Mouse (Mus musculus): ENCODE results near the gene Acsm2. TPM values are rescaled to one million over a fixed set of nuclear protein-coding genes. Genes with fewer than 3 reads are reported as not detected.

Gene Acsm2
- polyA plus RNA-seq, 1 experiment from 2014 or later = not detected

- ATAC-seq (replicated peaks; ENCODE audit: low FRiP score) = no peak
- H3K9me3 ChIP-seq (ENCODE audit: control insufficient read depth, low read length) = no peaks in the 10 kb centered on the region
- H3K4me2 ChIP-seq (ENCODE audit: low read depth, low read length, severe bottlenecking) = no peak within 1 kb of the TSS
- DNase-seq (ENCODE audit: low spot score) = no peak
- H3K4me3 ChIP-seq (ENCODE audit: low read depth, low read length) = no peak within 1 kb of the TSS
- no peak within 1 kb of the TSS for H3K9ac ChIP-seq (ENCODE audit: low read length)
- no peaks in the 10 kb centered on the region for H3K27me3 ChIP-seq (ENCODE audit: control insufficient read depth, insufficient read depth, low read length)
- 83% methylated on average over 4 of the region's 4 CpGs for WGBS
- H3K36me3 ChIP-seq (ENCODE audit: control insufficient read depth, insufficient read depth, low read length) = no peaks in the 10 kb centered on the region
- no peaks in the 10 kb centered on the region; the same call in 1 of the 2 replicates for H3K4me1 ChIP-seq (replicated peaks; ENCODE audit: control insufficient read depth, insufficient read depth, low read length)
- no peak within 1 kb of the TSS for H3K27ac ChIP-seq (ENCODE audit: low read depth, low read length)
Observed at GRCm38 (mm10) chr7:119523389-119523788, 30.8 kb upstream of the Acsm2 start, which contains the start of gene Pdilt. TSS of gene Pdilt (minus strand) at chr7:119523489.

DNA sequence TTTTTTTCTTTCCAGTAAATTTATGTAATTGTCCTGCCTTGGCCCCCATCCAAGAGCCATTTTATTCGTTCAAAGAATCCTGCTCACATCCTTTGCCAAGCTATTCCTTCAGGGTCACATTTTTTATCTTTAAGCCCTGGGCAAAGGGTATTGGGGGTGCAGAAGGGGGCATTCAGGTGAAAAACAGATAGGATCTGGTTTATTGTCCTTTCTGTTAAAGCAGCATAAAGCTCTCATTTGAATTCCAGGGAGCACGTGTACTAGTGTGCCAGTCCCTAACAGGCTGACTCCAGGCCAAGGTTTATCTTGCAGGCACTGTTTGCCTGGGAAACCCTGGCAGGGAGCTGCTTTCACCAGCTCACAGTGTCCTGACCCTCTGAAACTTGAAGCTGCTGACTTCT is 28.3 kb upstream of the Acsm2 start:
- Histone ChIP-seq H3K27me3 (ENCODE audit: control insufficient read depth, insufficient read depth, low read length) (no peaks in the 10 kb centered on the region), H3K36me3 (ENCODE audit: control insufficient read depth, insufficient read depth, low read length) (no peaks in the 10 kb centered on the region), H3K4me3 (ENCODE audit: low read depth, low read length) (no peak overlapping the region), H3K4me2 (ENCODE audit: low read depth, low read length, severe bottlenecking) (no peak overlapping the region), H3K9ac (ENCODE audit: low read length) (no peak overlapping the region), H3K27ac (ENCODE audit: low read depth, low read length) (no peak overlapping the region), H3K4me1 (replicated peaks; ENCODE audit: control insufficient read depth, insufficient read depth, low read length) (no peaks in the 10 kb centered on the region; the same call in 1 of the 2 replicates), H3K9me3 (ENCODE audit: control insufficient read depth, low read length) (no peaks in the 10 kb centered on the region)
- DNase-seq (ENCODE audit: low spot score) = no peak
- no peak for ATAC-seq (replicated peaks; ENCODE audit: low FRiP score)
- WGBS = 61% methylated on average over 2 of the region's 2 CpGs

DNA sequence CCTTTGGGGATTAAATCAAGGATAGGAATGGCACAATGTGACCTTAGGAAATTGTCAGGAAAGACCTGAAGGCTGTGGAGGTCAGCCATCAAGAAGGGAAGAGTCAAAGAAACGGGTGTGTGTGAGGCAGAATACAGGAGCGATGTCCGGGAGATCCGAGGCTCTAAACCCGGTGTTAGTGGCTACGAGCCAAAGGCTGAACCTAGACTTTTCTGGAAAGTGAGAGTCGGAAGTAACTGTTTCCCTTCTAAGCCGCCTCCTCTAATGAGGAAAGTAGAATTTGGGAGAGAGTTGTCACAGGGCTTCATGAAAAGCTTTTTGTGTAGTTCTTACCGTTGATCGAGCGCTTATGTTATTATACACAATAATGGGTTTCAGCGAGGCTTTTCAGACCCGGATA is 27.7 kb upstream of the Acsm2 start:
- no peak overlapping the region for H3K4me3 ChIP-seq (ENCODE audit: low read depth, low read length)
- no peaks in the 10 kb centered on the region for H3K9me3 ChIP-seq (ENCODE audit: control insufficient read depth, low read length)
- 37% methylated on average over 13 of the region's 13 CpGs for WGBS
- H3K9ac ChIP-seq (ENCODE audit: low read length) = no peak overlapping the region
- no peaks in the 10 kb centered on the region for H3K36me3 ChIP-seq (ENCODE audit: control insufficient read depth, insufficient read depth, low read length)
- no peaks in the 10 kb centered on the region for H3K27me3 ChIP-seq (ENCODE audit: control insufficient read depth, insufficient read depth, low read length)
- no peak overlapping the region for H3K27ac ChIP-seq (ENCODE audit: low read depth, low read length)
- DNase-seq (ENCODE audit: low spot score) = no peak
- no peak overlapping the region for H3K4me2 ChIP-seq (ENCODE audit: low read depth, low read length, severe bottlenecking)
- H3K4me1 ChIP-seq (replicated peaks; ENCODE audit: control insufficient read depth, insufficient read depth, low read length) = no peaks in the 10 kb centered on the region; the same call in 1 of the 2 replicates
- ATAC-seq (replicated peaks; ENCODE audit: low FRiP score) = no peak

DNA sequence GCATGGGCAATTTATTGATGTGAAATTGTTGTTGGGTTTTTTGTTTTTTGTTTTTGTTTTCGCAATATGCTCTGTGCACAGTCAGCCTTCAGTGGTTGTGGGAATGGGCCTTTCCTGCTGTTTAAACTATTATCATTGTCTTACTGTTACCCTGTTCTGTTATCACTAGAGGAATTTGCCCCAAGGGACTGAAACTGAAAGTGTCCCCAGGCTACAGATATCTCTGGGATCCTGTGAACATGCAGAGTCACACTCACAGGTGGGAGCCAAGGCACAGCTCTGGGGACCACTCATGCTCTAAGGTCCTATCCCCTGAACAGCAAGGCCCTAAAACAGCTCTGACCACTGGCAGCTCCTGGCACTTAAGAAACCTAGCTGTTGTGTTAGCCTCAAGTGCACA is 27.0 kb upstream of the Acsm2 start:
- H3K27me3 ChIP-seq (ENCODE audit: control insufficient read depth, insufficient read depth, low read length) = no peaks in the 10 kb centered on the region
- no peak overlapping the region for H3K4me3 ChIP-seq (ENCODE audit: low read depth, low read length)
- H3K9me3 ChIP-seq (ENCODE audit: control insufficient read depth, low read length) = no peaks in the 10 kb centered on the region
- ATAC-seq (replicated peaks; ENCODE audit: low FRiP score) (no peak), DNase-seq (ENCODE audit: low spot score) (no peak)
- no peak overlapping the region for H3K4me2 ChIP-seq (ENCODE audit: low read depth, low read length, severe bottlenecking)
- no peak overlapping the region for H3K27ac ChIP-seq (ENCODE audit: low read depth, low read length)
- H3K9ac ChIP-seq (ENCODE audit: low read length) = no peak overlapping the region
- no peaks in the 10 kb centered on the region for H3K36me3 ChIP-seq (ENCODE audit: control insufficient read depth, insufficient read depth, low read length)
- no peaks in the 10 kb centered on the region; the same call in 1 of the 2 replicates for H3K4me1 ChIP-seq (replicated peaks; ENCODE audit: control insufficient read depth, insufficient read depth, low read length)
- WGBS = 96% methylated on average over 1 of the region's 1 CpGs

- Histone ChIP-seq H3K4me3 (ENCODE audit: low read depth, low read length) (no peak overlapping the region), H3K4me1 (replicated peaks; ENCODE audit: control insufficient read depth, insufficient read depth, low read length) (no peaks in the 10 kb centered on the region; the same call in 1 of the 2 replicates), H3K4me2 (ENCODE audit: low read depth, low read length, severe bottlenecking) (no peak overlapping the region), H3K27ac (ENCODE audit: low read depth, low read length) (no peak overlapping the region), H3K27me3 (ENCODE audit: control insufficient read depth, insufficient read depth, low read length) (no peaks in the 10 kb centered on the region), H3K36me3 (ENCODE audit: control insufficient read depth, insufficient read depth, low read length) (no peaks in the 10 kb centered on the region), H3K9ac (ENCODE audit: low read length) (no peak overlapping the region), H3K9me3 (ENCODE audit: control insufficient read depth, low read length) (no peaks in the 10 kb centered on the region)
- no peak for ATAC-seq (replicated peaks; ENCODE audit: low FRiP score)
- DNase-seq (ENCODE audit: low spot score) = no peak
- WGBS = 76% methylated on average over 2 of the region's 2 CpGs
Observed at GRCm38 (mm10) chr7:119527548-119527947, 26.6 kb upstream of the Acsm2 start.

GRCm38 (mm10) chr7:119528617-119529016 is 25.5 kb upstream of the Acsm2 start:
- DNase-seq (ENCODE audit: low spot score) = no peak
- no peak overlapping the region for H3K4me3 ChIP-seq (ENCODE audit: low read depth, low read length)
- no peak overlapping the region for H3K27ac ChIP-seq (ENCODE audit: low read depth, low read length)
- H3K36me3 ChIP-seq (ENCODE audit: control insufficient read depth, insufficient read depth, low read length) = no peaks in the 10 kb centered on the region
- no peaks in the 10 kb centered on the region; the same call in 1 of the 2 replicates for H3K4me1 ChIP-seq (replicated peaks; ENCODE audit: control insufficient read depth, insufficient read depth, low read length)
- no peaks in the 10 kb centered on the region for H3K27me3 ChIP-seq (ENCODE audit: control insufficient read depth, insufficient read depth, low read length)
- WGBS = 77% methylated on average over 7 of the region's 7 CpGs
- no peaks in the 10 kb centered on the region for H3K9me3 ChIP-seq (ENCODE audit: control insufficient read depth, low read length)
- no peak overlapping the region for H3K9ac ChIP-seq (ENCODE audit: low read length)
- ATAC-seq (replicated peaks; ENCODE audit: low FRiP score) = no peak
- no peak overlapping the region for H3K4me2 ChIP-seq (ENCODE audit: low read depth, low read length, severe bottlenecking)

- Histone ChIP-seq H3K4me3 (ENCODE audit: low read depth, low read length) (no peak overlapping the region), H3K4me1 (replicated peaks; ENCODE audit: control insufficient read depth, insufficient read depth, low read length) (no peaks in the 10 kb centered on the region), H3K27me3 (ENCODE audit: control insufficient read depth, insufficient read depth, low read length) (no peaks in the 10 kb centered on the region), H3K36me3 (ENCODE audit: control insufficient read depth, insufficient read depth, low read length) (no peaks in the 10 kb centered on the region), H3K9ac (ENCODE audit: low read length) (no peak overlapping the region), H3K4me2 (ENCODE audit: low read depth, low read length, severe bottlenecking) (no peak overlapping the region), H3K9me3 (ENCODE audit: control insufficient read depth, low read length) (no peaks in the 10 kb centered on the region), H3K27ac (ENCODE audit: low read depth, low read length) (no peak overlapping the region)
- no peak for DNase-seq (ENCODE audit: low spot score)
- WGBS = 70% methylated on average over 1 of the region's 1 CpGs
- ATAC-seq (replicated peaks; ENCODE audit: low FRiP score) = no peak
Observed at GRCm38 (mm10) chr7:119532924-119533323, 21.2 kb upstream of the Acsm2 start.

GRCm38 (mm10) chr7:119534389-119534788 is 19.8 kb upstream of the Acsm2 start:
- no peaks in the 10 kb centered on the region for H3K36me3 ChIP-seq (ENCODE audit: control insufficient read depth, insufficient read depth, low read length)
- H3K9ac ChIP-seq (ENCODE audit: low read length) = no peak overlapping the region
- no peak for ATAC-seq (replicated peaks; ENCODE audit: low FRiP score)
- H3K27me3 ChIP-seq (ENCODE audit: control insufficient read depth, insufficient read depth, low read length) = no peaks in the 10 kb centered on the region
- no peak for DNase-seq (ENCODE audit: low spot score)
- H3K4me1 ChIP-seq (replicated peaks; ENCODE audit: control insufficient read depth, insufficient read depth, low read length) = no peaks in the 10 kb centered on the region
- H3K4me2 ChIP-seq (ENCODE audit: low read depth, low read length, severe bottlenecking) = no peak overlapping the region
- WGBS = 83% methylated on average over 2 of the region's 2 CpGs
- H3K9me3 ChIP-seq (ENCODE audit: control insufficient read depth, low read length) = no peaks in the 10 kb centered on the region
- H3K4me3 ChIP-seq (ENCODE audit: low read depth, low read length) = no peak overlapping the region
- no peak overlapping the region for H3K27ac ChIP-seq (ENCODE audit: low read depth, low read length)

- 85% methylated on average over 2 of the region's 2 CpGs for WGBS
- ATAC-seq (replicated peaks; ENCODE audit: low FRiP score) = no peak
- H3K27ac ChIP-seq (ENCODE audit: low read depth, low read length) = no peak overlapping the region
Observed at GRCm38 (mm10) chr7:119542445-119542844, 11.7 kb upstream of the Acsm2 start.

More at GRCm38 (mm10) chr7:119542445-119542844, 11.7 kb upstream of the Acsm2 start:
- Histone ChIP-seq H3K4me2 (ENCODE audit: low read depth, low read length, severe bottlenecking) (no peak overlapping the region), H3K4me1 (replicated peaks; ENCODE audit: control insufficient read depth, insufficient read depth, low read length) (no peaks in the 10 kb centered on the region), H3K9ac (ENCODE audit: low read length) (no peak overlapping the region), H3K9me3 (ENCODE audit: control insufficient read depth, low read length) (no peaks in the 10 kb centered on the region), H3K27me3 (ENCODE audit: control insufficient read depth, insufficient read depth, low read length) (no peaks in the 10 kb centered on the region), H3K36me3 (ENCODE audit: control insufficient read depth, insufficient read depth, low read length) (no peaks in the 10 kb centered on the region), H3K4me3 (ENCODE audit: low read depth, low read length) (no peak overlapping the region)
- DNase-seq (ENCODE audit: low spot score) = no peak
